Mouse (Mus musculus): ENCODE results near the gene Psmb4. TPM values are rescaled to one million over a fixed set of nuclear protein-coding genes. Genes with fewer than 3 reads are reported as not detected.

The Psmb4 gene
- total and polyA plus RNA-seq, 2 experiments from 2014 or later, result 274 to 302 TPM

DNA sequence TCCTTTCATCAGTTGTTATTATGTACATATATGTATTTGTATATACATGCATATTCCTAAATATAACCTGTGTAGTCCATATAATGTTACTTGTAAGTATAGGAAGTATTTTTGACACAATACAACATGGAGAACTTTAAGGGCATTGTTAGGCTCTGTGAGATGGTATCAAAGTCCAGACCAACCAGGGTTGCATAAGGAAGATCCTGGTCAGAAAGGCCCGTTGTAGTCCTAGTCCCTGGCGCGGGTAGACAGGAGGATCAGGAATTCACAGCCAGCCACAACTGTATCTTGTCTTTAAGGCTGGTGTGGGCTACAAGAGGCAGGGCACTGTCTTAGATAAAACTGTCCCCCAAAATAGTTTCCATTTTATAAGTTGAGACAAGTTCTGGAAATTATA lies 17.8 kb downstream of the Psmb4 start:
- no peaks in the 10 kb centered on the region for H3K4me1 ChIP-seq (ENCODE audit: control insufficient read depth, insufficient read depth)
- H3K9ac ChIP-seq (replicated peaks; ENCODE audit: low read depth, low read length), result no peak overlapping the region
- H3K9me3 ChIP-seq (replicated peaks; ENCODE audit: control insufficient read depth, low read length), result no peaks in the 10 kb centered on the region
- no peak overlapping the region for H3K4me3 ChIP-seq (ENCODE audit: low read depth, low read length)
- no peaks in the 10 kb centered on the region for H3K27me3 ChIP-seq (ENCODE audit: control insufficient read depth, insufficient read depth, low read length)
- no peak for ATAC-seq (ENCODE audit: insufficient read depth, low read depth)
- peaks cover 71% of the 10 kb centered on the region for H3K36me3 ChIP-seq (replicated peaks; ENCODE audit: control insufficient read depth, insufficient read depth, low read length)
- no peak for DNase-seq (ENCODE audit: low spot score)
- TF ChIP-seq CTCF (IDR thresholded peaks at IDR 0.05; ENCODE audit: low read depth) (no peak), EP300 (IDR thresholded peaks at IDR 0.05; ENCODE audit: low read depth) (no peak)
- no peak overlapping the region for H3K4me2 ChIP-seq (ENCODE audit: low read depth, low read length)
- WGBS, result 87% methylated on average over 3 of the region's 3 CpGs
- no peak overlapping the region for H3K27ac ChIP-seq (ENCODE audit: low read depth)

DNA sequence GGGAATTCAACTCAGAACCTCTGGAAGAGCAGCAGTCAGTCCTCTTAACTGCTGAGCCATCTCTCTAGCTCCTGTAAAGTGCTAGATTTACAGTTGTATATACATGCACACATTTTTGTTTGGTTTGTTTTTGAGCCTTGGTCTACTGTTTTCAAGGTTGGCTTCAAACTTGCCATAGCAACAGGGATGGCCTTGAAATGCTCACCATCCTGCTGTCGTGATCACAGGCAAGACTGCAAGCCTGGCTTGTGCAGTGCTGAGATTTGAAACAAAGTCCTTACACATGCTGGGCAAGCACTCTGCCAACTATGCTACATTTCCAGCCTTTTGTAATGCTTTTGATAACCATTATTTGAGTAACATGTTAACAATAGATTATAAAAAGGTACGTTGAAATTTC lies 27.3 kb downstream of the Psmb4 start:
- Histone ChIP-seq H3K4me3 (ENCODE audit: low read depth, low read length) (no peak overlapping the region), H3K27me3 (ENCODE audit: control insufficient read depth, insufficient read depth, low read length) (no peaks in the 10 kb centered on the region), H3K27ac (ENCODE audit: low read depth) (no peak overlapping the region), H3K4me2 (ENCODE audit: low read depth, low read length) (no peak overlapping the region), H3K9ac (replicated peaks; ENCODE audit: low read depth, low read length) (no peak overlapping the region), H3K4me1 (ENCODE audit: control insufficient read depth, insufficient read depth) (no peaks in the 10 kb centered on the region), H3K36me3 (replicated peaks; ENCODE audit: control insufficient read depth, insufficient read depth, low read length) (peaks cover 59% of the 10 kb centered on the region), H3K9me3 (replicated peaks; ENCODE audit: control insufficient read depth, low read length) (no peaks in the 10 kb centered on the region)
- 75% methylated on average over 2 of the region's 2 CpGs for WGBS
- DNase-seq (ENCODE audit: low spot score) (no peak), ATAC-seq (ENCODE audit: insufficient read depth, low read depth) (no peak)
- no peak for TF ChIP-seq CTCF (IDR thresholded peaks at IDR 0.05; ENCODE audit: low read depth)
- no peak for TF ChIP-seq EP300 (IDR thresholded peaks at IDR 0.05; ENCODE audit: low read depth)

DNA sequence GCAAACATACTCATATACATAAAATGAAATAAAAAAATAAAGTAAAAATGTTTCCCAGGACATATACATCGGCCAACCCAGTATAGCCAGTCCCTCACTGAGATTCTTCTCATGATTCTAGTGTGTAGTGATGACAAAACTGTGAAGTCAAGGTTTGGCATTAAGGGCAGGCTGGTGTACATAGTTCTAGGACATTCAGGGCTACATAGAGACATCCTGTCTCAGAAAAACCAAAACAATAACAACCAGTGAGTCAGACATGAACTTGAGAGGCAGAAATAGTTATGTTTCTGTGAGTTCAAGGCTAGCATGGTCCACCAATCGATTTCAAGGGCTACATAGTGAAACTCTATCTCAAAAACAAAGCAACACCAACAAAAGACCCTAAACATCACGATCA lies 34.5 kb downstream of the Psmb4 start:
- WGBS, result 84% methylated on average over 3 of the region's 3 CpGs
- no peak overlapping the region for H3K4me3 ChIP-seq (ENCODE audit: low read depth, low read length)
- no peaks in the 10 kb centered on the region for H3K9me3 ChIP-seq (replicated peaks; ENCODE audit: control insufficient read depth, low read length)
- no peak overlapping the region for H3K4me2 ChIP-seq (ENCODE audit: low read depth, low read length)
- H3K9ac ChIP-seq (replicated peaks; ENCODE audit: low read depth, low read length), result no peak overlapping the region
- H3K36me3 ChIP-seq (replicated peaks; ENCODE audit: control insufficient read depth, insufficient read depth, low read length), result peaks cover 20% of the 10 kb centered on the region
- DNase-seq (ENCODE audit: low spot score) (no peak), ATAC-seq (ENCODE audit: insufficient read depth, low read depth) (no peak)
- no peaks in the 10 kb centered on the region for H3K27me3 ChIP-seq (ENCODE audit: control insufficient read depth, insufficient read depth, low read length)
- H3K27ac ChIP-seq (ENCODE audit: low read depth), result no peak overlapping the region
- peaks cover 5% of the 10 kb centered on the region for H3K4me1 ChIP-seq (ENCODE audit: control insufficient read depth, insufficient read depth)
- TF ChIP-seq EP300 (IDR thresholded peaks at IDR 0.05; ENCODE audit: low read depth), result no peak
- no peak for TF ChIP-seq CTCF (IDR thresholded peaks at IDR 0.05; ENCODE audit: low read depth)

DNA sequence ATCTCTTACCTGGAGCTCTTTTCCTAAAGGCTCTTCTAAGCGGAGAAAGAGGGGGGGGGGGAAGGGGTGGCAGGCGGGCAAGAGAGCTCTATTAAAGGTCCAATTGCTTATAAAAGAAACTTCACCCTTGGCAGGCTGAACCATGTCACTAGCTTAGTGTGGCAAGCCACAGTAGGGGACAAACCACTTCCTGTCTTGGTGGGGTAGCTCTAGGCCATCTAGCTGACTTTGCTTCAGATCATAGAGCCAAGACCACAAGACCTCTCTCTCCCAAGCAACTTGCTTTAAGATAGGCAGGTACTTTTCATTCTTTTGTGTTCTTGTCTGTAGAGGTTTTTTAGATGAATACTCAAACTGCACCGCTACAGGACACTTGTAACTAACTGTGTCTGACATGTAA lies 35.0 kb downstream of the Psmb4 start:
- H3K4me1 ChIP-seq (ENCODE audit: control insufficient read depth, insufficient read depth), result peaks cover 5% of the 10 kb centered on the region
- no peak overlapping the region for H3K27ac ChIP-seq (ENCODE audit: low read depth)
- H3K36me3 ChIP-seq (replicated peaks; ENCODE audit: control insufficient read depth, insufficient read depth, low read length), result peaks cover 20% of the 10 kb centered on the region
- no peak overlapping the region for H3K9ac ChIP-seq (replicated peaks; ENCODE audit: low read depth, low read length)
- TF ChIP-seq CTCF (IDR thresholded peaks at IDR 0.05; ENCODE audit: low read depth) (no peak), EP300 (IDR thresholded peaks at IDR 0.05; ENCODE audit: low read depth) (no peak)
- no peak overlapping the region for H3K4me2 ChIP-seq (ENCODE audit: low read depth, low read length)
- ATAC-seq (ENCODE audit: insufficient read depth, low read depth) (no peak), DNase-seq (ENCODE audit: low spot score) (no peak)
- 51% methylated on average over 3 of the region's 3 CpGs for WGBS
- H3K9me3 ChIP-seq (replicated peaks; ENCODE audit: control insufficient read depth, low read length), result no peaks in the 10 kb centered on the region
- H3K4me3 ChIP-seq (ENCODE audit: low read depth, low read length), result no peak overlapping the region
- no peaks in the 10 kb centered on the region for H3K27me3 ChIP-seq (ENCODE audit: control insufficient read depth, insufficient read depth, low read length)

DNA sequence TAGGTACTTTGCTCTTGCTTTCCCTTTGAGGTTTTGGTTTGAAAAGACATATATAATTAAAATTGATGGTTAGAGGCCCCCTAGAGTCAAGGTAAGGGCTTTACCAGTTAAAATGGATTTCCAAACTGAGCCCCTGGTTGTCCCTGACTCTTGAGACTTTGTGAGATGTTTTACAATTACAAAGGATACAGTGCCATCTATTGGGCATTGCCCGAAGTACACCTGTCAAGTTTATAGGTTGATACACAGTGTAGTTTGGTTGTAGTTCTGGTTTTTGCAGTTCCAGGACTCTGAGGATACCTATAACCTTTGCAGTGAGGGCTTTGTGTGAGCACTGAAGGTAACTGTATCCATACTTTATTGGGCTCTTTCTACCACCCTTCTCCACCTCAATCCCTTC lies 37.4 kb downstream of the Psmb4 start:
- peaks cover 6% of the 10 kb centered on the region; the same call in 1 of the 2 replicates for H3K36me3 ChIP-seq (replicated peaks; ENCODE audit: control insufficient read depth, insufficient read depth, low read length)
- TF ChIP-seq CTCF (IDR thresholded peaks at IDR 0.05; ENCODE audit: low read depth) (peak; percentile 62), EP300 (IDR thresholded peaks at IDR 0.05; ENCODE audit: low read depth) (no peak)
- ATAC-seq (ENCODE audit: insufficient read depth, low read depth) (peak; percentile 49; the same call in 1 of the 2 replicates), DNase-seq (ENCODE audit: low spot score) (peak; percentile 47)
- H3K9me3 ChIP-seq (replicated peaks; ENCODE audit: control insufficient read depth, low read length), result no peaks in the 10 kb centered on the region
- no peak overlapping the region for H3K27ac ChIP-seq (ENCODE audit: low read depth)
- no peak overlapping the region for H3K9ac ChIP-seq (replicated peaks; ENCODE audit: low read depth, low read length)
- no peaks in the 10 kb centered on the region for H3K27me3 ChIP-seq (ENCODE audit: control insufficient read depth, insufficient read depth, low read length)
- no peak overlapping the region for H3K4me2 ChIP-seq (ENCODE audit: low read depth, low read length)
- H3K4me3 ChIP-seq (ENCODE audit: low read depth, low read length), result no peak overlapping the region
- WGBS, result 0% methylated on average over 1 of the region's 1 CpGs
- H3K4me1 ChIP-seq (ENCODE audit: control insufficient read depth, insufficient read depth), result peaks cover 5% of the 10 kb centered on the region

DNA sequence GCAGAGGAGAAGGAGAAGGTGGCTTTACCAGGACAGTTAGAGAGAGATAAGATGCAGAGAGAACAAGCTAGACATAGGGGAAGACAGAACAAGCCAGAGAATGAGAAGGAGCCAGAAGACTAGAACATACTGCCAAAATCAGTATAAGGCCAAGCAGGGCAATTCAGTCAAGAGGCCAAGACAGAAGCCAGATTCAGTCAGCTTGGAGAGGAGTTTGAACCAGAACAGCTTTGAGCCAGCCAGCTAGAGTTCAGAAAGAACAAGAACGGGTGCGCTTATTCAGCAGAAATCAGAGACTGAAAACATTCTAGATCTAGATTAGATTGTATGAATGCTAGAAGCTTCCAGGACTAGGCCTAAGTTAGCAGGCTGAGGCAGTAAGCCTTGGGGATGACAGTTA lies 39.4 kb downstream of the Psmb4 start:
- Histone ChIP-seq H3K9me3 (replicated peaks; ENCODE audit: control insufficient read depth, low read length) (no peaks in the 10 kb centered on the region), H3K9ac (replicated peaks; ENCODE audit: low read depth, low read length) (no peak overlapping the region), H3K4me3 (ENCODE audit: low read depth, low read length) (no peak overlapping the region), H3K27me3 (ENCODE audit: control insufficient read depth, insufficient read depth, low read length) (no peaks in the 10 kb centered on the region), H3K27ac (ENCODE audit: low read depth) (no peak overlapping the region), H3K36me3 (replicated peaks; ENCODE audit: control insufficient read depth, insufficient read depth, low read length) (no peaks in the 10 kb centered on the region), H3K4me2 (ENCODE audit: low read depth, low read length) (no peak overlapping the region), H3K4me1 (ENCODE audit: control insufficient read depth, insufficient read depth) (peaks cover 5% of the 10 kb centered on the region)
- DNase-seq (ENCODE audit: low spot score) (no peak), ATAC-seq (ENCODE audit: insufficient read depth, low read depth) (no peak)
- WGBS, result 89% methylated on average over 2 of the region's 2 CpGs
- no peak for TF ChIP-seq EP300 (IDR thresholded peaks at IDR 0.05; ENCODE audit: low read depth)
- TF ChIP-seq CTCF (IDR thresholded peaks at IDR 0.05; ENCODE audit: low read depth), result no peak

Measured in heart, postnatal 0 days (tissue).